Mouse (Mus musculus): ENCODE data around the gene Med29.

Med29 gene

DNA sequence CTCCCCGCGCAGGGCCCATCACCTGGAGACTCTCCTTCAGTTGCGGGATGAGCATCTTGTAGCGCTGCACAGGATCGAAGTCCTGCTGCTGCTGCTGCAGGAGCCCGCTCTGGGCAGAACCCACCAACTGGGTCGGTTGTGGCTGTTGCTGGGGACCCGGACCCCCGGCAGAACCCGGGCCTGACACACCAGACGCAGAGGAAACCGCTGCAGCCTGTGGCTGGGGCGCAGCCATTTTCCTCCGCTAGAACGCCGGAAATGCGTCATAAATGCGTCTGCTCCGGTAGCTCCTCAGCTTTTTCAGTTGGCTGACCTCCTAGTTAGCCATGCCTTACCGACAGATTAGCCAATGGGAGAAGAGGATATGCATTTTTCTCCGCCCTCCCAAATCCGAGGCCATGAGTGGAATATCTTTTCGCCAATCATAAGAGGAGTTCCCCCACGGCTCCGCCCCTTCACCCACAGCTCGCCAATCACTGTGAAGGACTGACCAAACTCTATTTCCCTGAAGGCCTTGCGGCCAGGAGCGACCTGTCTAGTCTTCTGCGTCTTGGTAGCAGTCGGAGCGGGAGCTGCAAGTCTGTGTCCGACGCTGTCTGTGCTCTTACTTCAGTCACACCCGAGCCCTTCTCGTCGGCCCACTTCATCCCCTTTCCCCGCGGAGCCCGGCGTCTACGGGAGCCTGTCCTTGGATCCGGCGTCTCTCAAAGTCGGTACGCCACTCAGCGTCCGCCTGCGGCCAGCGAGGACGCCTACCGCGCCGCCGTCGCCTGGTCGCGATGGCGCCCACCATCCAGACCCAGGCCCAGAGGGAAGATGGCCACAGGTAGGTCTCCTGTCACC, at the start of gene Med29, which contains the start of gene Paf1:
Med29 (minus strand) TSS at position 280 of the 843 bp plus-strand sequence.
Paf1 (plus strand) TSS at position 523 of the 843 bp plus-strand sequence.
- DNase-seq (ENCODE audit: low spot score in 2 of 2): peak; percentile 88 to 97

DNA sequence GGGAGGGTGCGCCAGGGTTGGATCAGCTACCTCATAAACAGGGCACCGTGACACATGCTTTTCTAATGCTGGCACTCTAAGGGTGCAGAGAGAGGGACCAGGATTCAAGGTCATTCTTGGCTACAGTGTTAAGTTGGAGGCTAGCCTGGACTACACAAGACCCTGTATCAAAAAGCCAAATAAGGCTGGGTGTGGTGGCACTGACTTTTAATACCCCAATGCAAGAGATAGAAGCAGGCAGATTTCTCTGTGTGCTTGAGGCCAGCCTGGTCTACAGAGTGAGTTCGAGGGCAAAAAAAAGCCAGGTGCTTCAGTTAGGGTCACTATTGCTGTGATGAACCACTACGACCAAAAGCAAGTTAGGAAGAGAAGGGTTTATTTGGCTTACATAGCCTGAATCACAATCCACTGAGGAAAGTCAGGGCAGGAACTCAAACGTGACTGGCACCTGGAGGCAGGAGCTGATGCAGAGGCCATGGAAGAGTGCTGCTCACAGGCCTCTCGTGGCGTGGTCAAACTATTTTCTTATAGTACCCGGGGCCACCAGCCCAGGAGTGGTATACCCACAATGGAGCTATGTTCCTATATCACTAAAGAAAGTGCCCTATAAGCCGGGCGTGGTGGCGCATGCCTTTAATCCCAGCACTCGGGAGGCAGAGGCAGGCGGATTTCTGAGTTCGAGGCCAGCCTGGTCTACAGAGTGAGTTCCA, 49.4 kb upstream of the Med29 start:
- DNase-seq (ENCODE audit: low spot score in 2 of 2): no peak

DNA sequence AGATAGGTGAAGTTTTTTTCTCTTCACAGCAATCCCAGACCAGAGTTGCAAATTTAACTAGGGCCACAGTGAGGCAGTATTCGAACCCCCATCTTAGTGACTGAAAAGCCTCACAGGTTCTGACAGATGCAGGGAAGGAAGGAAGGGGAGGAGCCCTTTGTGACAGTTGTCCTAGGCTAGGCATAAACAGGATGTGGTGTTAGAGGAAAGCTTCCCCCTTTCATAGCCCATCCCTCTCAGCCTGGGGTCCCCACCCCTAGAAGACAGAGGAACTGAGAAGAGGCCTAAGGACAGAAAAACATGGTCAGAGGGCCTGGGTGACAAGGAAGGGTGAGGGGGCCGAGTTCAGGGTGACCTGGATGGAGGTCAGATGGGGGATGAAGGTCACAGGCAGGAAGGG, 48.2 kb upstream of the Med29 start:
- DNase-seq (ENCODE audit: low spot score in 2 of 2): no peak

DNA sequence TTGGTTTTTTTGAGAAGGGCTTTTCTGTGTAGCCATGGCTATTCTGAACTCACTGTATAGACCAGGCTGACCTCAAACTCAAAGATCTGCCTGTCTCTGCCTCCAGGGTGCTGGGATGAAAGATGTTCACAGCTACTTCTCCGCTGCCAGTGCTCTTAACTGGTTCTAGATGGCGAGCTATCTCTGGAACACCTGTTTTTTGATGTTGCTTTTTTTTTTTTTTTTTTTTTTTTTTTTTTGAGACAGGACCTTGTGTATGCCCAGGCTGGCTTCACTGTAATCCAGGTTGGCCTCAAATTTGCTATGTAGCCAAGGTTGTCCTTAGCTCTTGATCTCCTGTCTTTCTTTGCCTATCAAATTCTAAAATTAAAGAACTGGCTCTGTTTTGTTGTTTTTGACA, 46.3 kb upstream of the Med29 start:
- DNase-seq (ENCODE audit: low spot score in 2 of 2): no peak

DNA sequence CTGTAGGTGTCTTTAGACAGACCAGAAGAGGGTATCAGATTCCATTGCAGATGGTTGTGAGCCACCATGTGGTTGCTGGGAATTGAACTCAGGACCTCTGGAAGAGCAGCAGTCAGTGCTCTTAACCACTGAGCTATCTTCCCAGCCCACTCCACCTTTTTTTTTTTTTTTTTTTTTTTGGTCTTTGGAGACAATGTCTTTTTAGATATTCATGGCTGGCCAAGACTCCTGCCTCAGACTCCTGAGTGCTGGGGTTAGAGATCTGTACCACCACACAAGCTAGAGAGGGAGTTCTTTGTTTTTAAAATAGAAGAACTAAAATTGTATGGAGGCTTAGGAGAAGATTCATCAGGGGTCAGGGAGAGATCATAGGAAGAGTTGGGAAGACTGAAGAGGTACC, 45.5 kb upstream of the Med29 start:
- DNase-seq (ENCODE audit: low spot score in 2 of 2): no peak

DNA sequence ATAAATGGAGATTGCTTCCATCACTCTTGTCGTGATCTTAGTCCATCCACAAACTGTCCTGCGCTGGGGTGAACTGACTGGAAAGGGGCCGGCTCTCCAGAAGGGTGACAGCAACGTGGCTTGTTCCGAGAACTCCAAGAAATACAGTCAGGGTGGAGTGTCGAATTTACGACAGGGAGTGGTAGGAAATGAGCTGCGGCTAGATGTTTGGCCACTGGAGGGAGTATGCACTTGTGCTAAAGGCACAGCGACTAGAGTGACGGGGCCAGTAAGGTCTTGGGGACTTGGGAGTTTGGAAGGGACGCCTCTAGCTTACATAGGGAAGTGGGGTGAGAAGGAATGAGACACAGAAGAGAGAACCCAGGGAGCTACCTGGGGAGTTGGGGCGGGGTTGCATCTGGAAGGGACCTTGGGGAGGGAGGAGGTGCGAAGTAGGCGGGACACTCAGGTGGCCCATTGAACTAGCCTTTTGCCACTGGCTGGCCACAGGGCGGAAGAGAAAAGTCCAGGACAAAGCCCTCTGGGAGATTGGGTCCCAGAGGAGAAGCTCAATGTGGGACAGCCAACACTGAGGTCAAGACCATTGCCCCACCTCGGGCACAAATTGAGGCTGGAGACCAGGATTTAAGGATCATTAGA, 44.5 kb upstream of the Med29 start, which contains the start of gene Gmfg:
Gmfg (plus strand) TSS at position 516 of the 639 bp plus-strand sequence.
- peak in 1 of 2 experiments; percentile 70 for DNase-seq (ENCODE audit: low spot score in 2 of 2)

DNA sequence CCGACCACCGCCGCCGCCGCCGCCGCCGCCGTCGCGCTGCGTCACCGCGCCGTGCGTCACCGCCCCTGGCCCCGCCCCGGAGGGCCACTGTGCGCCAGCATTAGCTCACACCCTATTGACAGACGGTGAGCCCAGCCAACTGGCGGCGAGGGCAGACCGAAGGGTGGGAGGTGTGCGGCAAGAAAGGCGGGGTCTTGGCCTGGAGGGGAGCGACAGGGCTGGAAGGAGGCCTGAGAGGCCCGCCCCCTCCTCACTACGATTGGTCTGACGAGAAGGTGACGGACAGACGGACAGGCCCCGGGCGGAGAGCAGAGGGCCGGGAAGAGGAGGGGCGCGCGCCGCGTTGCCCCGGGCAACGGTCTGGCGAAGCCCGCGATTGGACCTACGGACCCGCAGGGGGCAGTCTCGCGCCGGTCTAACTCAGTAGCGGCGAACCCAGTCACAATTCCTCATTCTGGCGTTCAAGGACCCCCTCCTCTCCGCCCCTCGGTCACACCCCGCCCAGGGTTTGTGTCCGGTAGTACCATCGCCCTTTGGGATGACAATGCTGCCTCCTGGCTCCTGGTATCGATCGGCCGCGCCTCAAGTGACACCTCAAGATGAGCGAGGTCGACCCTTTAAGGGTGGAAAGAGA, 43.9 kb upstream of the Med29 start:
- DNase-seq (ENCODE audit: low spot score in 2 of 2): peak; percentile 99

DNA sequence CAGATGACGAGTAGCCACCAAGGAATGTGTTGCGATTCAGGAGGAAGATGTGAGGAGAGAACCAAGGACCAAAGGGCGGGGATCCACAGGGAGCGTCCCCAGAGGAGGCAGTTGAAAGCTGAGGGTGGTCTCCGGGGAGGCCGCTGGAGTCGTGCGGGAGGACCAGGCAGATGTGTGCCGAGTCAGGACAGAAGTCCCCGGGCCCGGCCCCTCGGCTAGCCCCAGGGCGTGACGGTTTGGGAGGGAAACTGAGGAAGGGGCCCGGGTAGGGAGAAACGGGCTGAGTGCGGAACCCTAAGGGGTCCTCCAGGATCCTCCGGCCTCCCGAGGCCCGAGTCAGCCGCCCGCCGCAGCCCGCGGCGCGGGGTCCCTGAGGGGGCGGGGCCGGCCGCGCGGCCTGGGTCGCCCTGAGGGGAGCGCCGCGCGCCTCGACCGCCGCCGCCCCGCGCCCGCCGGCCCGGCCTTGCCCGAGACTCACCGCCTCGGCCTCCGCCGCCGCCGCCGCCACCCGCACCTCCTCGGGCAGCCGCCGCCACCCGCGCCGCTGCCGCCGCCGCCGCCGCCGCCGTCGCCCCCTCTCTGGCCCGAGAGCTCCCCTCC, 43.3 kb upstream of the Med29 start:
- DNase-seq (ENCODE audit: low spot score in 2 of 2): no peak

DNA sequence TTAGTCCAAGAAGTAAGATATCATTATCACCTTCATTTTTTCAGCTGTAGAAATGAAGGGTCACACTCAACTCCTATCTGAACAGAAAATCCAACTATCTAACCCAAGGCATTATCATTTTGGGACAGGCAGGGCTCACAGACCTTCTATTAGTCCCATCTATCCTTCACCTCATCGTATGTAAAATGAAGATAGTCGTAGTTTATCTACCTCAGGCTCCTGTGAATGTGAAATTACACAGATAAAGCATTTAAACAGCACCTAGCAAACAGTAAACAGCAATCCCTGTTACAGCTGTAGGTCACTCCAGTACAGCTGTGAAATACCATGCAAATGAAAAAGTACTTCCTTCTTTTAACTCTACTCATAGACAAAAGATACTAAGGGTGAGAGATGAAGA, 39.7 kb upstream of the Med29 start:
- no peak for DNase-seq (ENCODE audit: low spot score in 2 of 2)

DNA sequence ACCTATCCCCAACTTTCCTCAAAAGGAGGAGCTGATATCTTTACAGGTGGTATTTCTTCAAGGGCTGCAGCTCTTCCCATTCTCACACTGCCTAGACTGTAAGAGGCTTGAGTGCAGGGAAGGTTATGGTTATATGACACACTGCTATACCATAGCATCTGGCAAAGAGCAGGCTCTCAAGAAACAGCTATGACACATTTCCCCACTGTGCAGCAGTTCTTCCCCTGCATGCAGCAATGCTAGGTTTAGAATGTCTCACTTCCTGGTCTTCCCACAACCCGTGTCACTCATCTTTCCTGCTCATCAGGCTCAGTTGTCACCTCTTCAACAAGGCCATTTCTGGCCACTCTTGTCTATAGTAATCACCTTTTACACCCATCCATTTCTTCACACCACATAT, 38.0 kb upstream of the Med29 start:
- DNase-seq (ENCODE audit: low spot score in 2 of 2): no peak

DNA sequence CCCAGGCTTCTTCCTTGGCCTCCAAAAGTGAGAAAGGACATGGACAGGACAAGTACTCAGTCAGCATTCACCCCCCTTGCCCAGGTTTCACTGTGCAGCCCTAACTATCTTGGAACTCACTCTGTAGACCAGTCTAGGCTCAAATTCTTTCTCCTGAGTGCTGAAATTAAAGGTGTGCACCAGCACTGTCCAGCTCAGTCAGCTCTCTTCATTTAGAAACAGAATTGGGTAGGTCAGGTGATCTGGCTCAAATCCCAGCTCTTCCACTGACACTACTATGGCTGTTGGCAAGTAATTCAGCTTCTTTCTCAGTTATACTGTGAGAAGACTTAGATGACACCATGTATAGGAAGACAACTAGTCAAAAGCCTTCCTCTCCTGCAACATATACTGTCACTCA, 35.2 kb upstream of the Med29 start:
- DNase-seq (ENCODE audit: low spot score in 2 of 2): no peak

DNA sequence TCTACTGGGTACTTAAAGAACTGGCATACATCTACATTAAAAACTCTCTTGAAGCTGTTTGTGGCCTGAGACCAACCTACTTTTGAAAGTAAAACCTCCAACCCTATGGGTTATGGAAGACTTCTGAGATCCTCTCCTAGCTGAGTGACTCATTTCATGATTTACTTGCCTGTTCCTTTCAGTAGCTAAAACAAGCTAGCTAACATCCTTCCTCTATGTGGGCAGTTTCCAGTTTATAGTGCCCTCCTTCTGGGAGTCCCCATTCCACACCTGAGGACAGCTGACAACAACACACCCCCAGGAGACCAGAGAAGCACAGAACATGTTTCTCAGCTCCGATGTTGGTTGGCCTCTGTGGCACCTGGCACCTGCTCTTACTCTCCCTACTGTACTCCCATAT, 30.5 kb upstream of the Med29 start:
- no peak for DNase-seq (ENCODE audit: low spot score in 2 of 2)

DNA sequence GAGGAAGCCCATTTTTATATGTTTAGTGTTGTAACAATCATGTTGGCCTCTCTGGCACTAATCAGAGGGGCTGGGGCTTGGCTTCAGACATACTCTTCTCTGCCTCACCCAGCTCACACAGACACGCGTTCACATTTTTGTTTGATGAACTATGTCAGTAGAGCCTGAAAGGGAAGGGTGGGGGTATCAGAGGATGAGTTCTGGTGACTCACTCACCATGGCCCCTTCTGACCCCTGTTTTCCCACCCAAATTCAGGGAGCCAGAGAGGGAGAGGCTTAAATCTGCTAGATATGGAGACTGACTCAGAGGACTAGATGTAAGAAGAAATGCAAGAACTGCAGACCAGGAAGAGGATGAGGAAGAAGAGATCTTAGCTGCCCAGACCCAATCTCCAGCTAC, 26.9 kb upstream of the Med29 start:
- no peak for DNase-seq (ENCODE audit: low spot score in 2 of 2)

DNA sequence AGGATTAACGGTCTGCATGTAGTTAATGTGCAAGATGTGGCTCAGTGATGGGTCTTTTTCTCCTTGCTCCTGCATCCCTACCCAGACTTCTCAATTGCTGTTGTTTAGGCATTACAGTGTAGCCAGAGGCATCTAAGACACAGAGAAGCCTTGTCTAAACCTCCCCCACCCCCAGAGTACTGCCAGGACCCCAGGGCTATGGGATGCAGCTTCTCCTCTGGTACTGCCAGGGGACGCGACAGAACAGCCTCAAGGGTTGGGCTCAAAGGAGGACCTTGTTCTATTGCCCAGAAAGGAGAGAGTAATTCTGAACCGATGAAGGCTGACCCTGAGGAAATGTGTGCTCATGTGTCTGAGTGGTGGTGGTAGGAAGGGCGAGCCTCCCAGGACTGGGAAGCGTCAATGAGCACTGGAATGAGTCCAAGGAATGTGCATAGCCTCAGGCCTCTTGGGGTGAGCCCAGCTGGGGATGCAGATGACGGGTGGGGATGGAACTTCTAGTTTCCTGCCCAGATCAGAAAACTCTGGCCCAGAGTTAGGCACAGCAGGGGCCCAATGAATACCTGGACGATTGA, 25.7 kb upstream of the Med29 start:
- DNase-seq (ENCODE audit: low spot score in 2 of 2): no peak

DNA sequence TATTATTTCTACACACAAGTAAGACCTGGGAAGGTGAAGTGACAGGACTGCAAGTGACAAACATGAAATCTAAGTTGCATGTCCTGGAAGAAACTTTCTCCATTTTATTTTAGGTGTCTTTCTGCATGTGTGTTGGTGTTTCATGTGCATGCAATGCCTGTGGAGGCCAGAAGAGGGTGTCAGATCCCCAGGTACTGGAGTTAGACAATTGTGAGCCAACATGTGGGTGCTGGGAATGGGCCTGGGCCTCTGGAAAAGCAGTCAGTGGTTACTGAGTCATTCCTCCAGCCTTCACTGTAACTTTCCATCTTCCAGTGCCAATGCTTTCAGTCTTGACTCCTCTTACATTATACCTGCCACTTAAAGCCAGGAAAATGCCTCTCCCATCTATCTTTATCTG, 24.9 kb upstream of the Med29 start:
- no peak for DNase-seq (ENCODE audit: low spot score in 2 of 2)

DNA sequence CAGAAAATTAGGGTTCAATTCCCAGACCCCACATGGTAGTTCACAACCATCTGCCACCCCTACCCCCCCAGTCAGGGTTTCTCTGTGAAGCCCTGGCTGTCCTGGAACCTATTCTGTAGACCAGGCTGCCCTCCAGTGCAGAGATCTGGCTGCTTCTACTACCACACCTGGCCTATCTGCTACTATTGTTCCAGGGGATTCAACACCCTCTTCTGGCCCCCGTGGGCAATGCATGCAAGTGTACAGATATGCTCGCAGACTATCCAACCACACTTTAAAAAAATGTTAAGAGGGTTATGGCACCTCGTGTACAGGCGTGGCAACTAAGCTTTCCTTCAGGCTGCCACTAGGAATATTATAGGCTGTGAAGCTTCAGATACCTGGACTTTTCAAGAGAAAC, 20.3 kb upstream of the Med29 start:
- no peak for DNase-seq (ENCODE audit: low spot score in 2 of 2)

DNA sequence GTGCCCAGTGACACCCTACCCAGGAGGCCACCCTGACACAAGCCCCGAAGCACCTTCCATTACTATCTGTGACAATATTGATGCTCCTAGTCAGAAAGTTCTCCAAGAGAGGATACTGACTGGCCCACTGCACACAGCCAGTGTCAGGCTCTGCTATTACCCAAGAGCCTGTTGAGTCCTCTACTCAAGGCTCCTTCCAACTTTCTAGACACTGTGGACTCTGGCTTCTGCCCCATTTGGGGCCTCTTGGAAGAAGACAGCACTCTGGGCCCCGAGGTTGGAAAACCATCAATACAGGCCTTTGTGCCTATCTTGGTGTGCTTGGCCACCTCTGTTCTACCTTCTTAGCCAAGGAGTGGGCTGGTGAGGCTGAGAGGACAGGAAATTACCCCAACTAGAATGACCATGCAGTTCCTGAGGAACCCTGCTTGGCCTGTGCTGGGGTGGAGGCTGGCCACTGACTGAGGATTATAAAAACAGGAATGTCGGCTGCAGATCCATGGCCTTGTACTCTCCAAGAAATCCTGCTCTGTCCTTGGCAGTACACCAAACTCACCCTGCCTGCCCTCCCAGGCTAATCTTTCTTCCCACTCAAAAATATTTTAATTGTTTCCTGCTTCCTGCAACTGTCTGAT, 18.4 kb upstream of the Med29 start:
- DNase-seq (ENCODE audit: low spot score in 2 of 2): no peak

DNA sequence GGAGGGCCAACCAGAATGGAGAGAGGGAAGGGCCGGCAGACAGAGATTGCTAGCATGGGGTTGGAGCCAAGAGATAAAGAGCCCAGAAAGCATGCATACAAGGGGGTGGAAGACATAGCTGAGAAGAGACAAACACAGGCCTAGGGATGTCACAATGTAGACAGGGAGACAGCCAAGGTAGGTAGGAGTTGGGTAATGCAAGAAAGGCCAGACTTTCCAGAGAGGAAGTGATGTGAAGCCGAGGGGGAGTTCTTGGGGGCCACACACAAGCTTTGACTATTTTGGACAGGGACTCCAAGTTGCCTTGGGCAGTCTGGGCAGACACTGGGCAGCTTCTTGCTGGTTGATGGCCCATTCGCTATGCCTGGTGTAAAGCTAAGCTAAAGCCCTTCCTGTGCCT, 9.4 kb upstream of the Med29 start:
- DNase-seq (ENCODE audit: low spot score in 2 of 2): no peak

DNA sequence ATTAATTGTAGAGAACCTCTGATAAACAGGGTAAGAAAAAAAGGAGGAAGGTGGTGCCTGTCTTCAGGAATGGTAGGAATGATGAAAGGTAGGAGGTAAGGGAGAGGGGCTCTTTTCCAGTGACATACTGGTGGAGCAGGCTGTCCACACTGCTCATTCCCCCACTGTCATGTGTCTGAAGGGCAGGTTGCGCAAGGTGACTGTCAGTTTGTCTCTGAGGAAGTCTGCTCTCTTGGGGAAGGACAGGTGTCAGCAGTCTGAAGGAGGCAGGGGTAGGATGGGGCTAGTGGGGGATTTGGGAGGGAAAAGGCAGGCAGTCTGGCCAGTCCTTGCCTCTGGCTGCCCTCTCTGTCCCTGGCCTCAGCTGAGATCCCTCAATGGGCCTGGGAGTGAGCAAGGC, 8.5 kb upstream of the Med29 start:
- no peak for DNase-seq (ENCODE audit: low spot score in 2 of 2)

DNA sequence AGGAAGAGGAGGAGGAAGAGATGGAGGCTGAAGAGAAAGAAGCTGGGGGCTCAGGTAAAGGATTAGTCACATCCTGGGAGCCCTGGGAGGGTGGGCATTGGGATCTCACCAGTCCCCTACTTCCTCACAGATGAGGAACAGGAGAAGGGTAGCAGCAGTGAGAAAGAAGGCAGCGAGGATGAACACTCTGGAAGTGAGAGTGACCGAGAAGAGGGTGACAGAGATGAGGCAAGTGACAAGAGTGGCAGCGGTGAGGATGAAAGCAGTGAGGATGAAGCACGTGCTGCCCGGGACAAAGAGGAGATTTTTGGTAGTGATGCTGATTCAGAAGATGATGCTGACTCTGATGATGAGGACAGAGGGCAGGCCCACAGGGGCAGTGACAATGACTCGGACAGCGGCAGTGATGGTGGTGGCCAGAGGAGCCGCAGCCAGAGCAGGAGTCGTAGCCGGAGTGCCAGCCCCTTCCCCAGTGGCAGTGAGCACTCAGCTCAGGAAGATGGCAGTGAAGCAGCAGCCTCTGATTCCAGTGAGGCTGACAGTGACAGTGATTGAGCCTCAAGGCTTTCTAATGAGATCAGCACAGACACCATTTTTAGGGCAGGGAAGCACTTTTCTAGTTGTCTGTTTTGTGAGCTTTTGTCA, 6.3 kb upstream of the Med29 start:
- no peak for DNase-seq (ENCODE audit: low spot score in 2 of 2)
